Mouse (Mus musculus) layer of hippocampus, adult 18-20 months (tissue): ENCODE measurements at regions not wholly inside any gene's neighbourhood (a gene's known extent, or its start where the extent isn't known, plus 50 kb on each side); places are given as distances from the start of the nearest gene placed in this dataset.
"Not testable (repeated sequence)": the region's sequence is repeated elsewhere in the genome, so short reads cannot be mapped to it uniquely, and the experiment has no call there.

ENCODE experiments used
- DNase-seq, 2 experiments: peaks; one replicate each; pipeline ENCODE4 v3.0.0; 2022; ENCODE audit warnings: low spot score in 2 of 2

- no peak for DNase-seq
Measured at GRCm38 (mm10) chr14:82299222-82299621, 2144.1 kb upstream of the Pcdh17 start.

- peak; percentile 34 to 85 for DNase-seq
Measured at GRCm38 (mm10) chr14:82313491-82313890, 2129.9 kb upstream of the Pcdh17 start.

- not testable (repeated sequence) for DNase-seq
Measured at GRCm38 (mm10) chr14:82334841-82335240, 2108.5 kb upstream of the Pcdh17 start.
